Mouse (Mus musculus) intestine, embryonic 14.5 days (tissue): ENCODE measurements around the gene BC024978. TPM values are rescaled to one million over a fixed set of nuclear protein-coding genes. Genes with fewer than 3 reads are reported as not detected.

ENCODE experiments used
- ATAC-seq: fragments of 200-750 bp; cut with Nextera tagmentation; replicated peaks from 2 replicates; pipeline ENCODE4 v1.8.0; 2017; ENCODE audit warnings: low read depth, moderate number of reproducible peaks, moderate TSS enrichment, moderate library complexity; ENCODE audit not compliant: low FRiP score, low TSS enrichment
- DNase-seq: peaks from one replicate; pipeline ENCODE4 v3.0.0-alpha.2; 2018; ENCODE audit warnings: low spot score
- H3K27ac ChIP-seq: fragments of 300-500 bp; sonication (generic); 2 replicates; pipeline ENCODE4 v1.5.1; 2014; ENCODE audit warnings: low read depth, mild to moderate bottlenecking, control low read depth
- H3K27me3 ChIP-seq: fragments of 300-500 bp; sonication (generic); replicated peaks from 2 replicates; pipeline ENCODE4 v1.6.1; 2014; ENCODE audit warnings: low read length, control low read depth; ENCODE audit not compliant: control insufficient read depth, insufficient read depth
- H3K36me3 ChIP-seq: fragments of 300-500 bp; sonication (generic); 2 replicates; pipeline ENCODE4 v1.6.1; 2014; ENCODE audit warnings: low read length, control low read depth; ENCODE audit not compliant: control insufficient read depth, insufficient read depth
- H3K4me1 ChIP-seq: fragments of 300-500 bp; sonication (generic); replicated peaks from 2 replicates; pipeline ENCODE4 v1.6.1; 2014; ENCODE audit warnings: low read length, control low read depth, mixed read lengths; ENCODE audit not compliant: control insufficient read depth, insufficient read depth
- H3K4me2 ChIP-seq: fragments of 300-500 bp; sonication (generic); 2 replicates; pipeline ENCODE4 v1.6.1; 2014; ENCODE audit warnings: low read length
- H3K4me3 ChIP-seq: fragments of 300-500 bp; sonication (generic); 2 replicates; pipeline ENCODE4 v1.5.1; 2014; ENCODE audit warnings: low read depth, low read length, control low read depth, mixed read lengths
- H3K9ac ChIP-seq: fragments of 300-500 bp; sonication (generic); 2 replicates; pipeline ENCODE4 v1.6.1; 2014; ENCODE audit warnings: mild to moderate bottlenecking, low read length
- H3K9me3 ChIP-seq: fragments of 300-500 bp; sonication (generic); 2 replicates; pipeline ENCODE4 v1.6.1; 2016; ENCODE audit warnings: low read length, control low read depth; ENCODE audit not compliant: control insufficient read depth
- WGBS: fragments of 180-500 bp; shearing (Covaris S2); extraction: QIAGEN DNeasy Blood & Tissue Kit; methylation state at CpG from one replicate; pipeline ENCODE4 v1.1.7; 2014; 5-methylcytosine and 5-hydroxymethylcytosine counted together
- polyA plus RNA-seq: library from polyadenylated mRNA; unstranded; fragments of >200 nt; fragmentation: Nextera tagmentation; extraction: Ambion mirVana; gene quantifications from 2 replicates; pipeline ENCODE4 v1.2.1, GENCODE M21; 2014

Gene BC024978
- polyA plus RNA-seq, 1 experiment from 2014 or later: 4.6 TPM

DNA sequence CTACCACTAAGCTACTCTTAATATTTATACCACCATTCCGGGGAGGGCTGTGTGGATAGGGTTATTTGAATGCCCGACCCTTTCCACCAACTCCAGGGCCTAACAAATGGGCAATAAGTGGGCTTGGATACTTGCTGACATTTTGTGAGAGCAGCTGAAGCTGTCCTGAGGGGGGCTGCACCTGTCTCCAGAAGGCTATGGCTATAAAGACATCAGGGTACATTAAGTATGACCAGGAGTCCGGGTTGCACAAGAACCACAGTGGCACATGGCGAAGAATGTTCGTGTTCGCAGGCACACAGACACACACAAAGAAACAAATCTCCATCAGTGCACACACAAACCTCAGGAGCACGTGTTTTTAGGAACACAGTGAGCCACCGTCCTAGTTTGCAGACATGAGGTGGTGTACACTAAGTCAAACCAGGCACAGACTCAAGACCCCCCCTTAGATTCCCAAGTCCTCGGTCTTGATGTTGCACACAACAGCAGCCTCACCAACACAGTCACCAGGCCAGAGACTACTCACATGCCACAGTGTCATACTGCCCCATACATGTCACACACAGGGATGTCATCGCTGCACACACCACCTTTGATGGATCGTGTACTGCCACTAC is 28.0 kb upstream of the BC024978 start:
- peak overlapping the region; percentile 89 for H3K4me2 ChIP-seq
- peak overlapping the region; percentile 98; the same call in 1 of the 2 replicates for H3K27ac ChIP-seq
- H3K9ac ChIP-seq: peak overlapping the region; percentile 87; the same call in 1 of the 2 replicates
- H3K36me3 ChIP-seq: peaks cover 47% of the 10 kb centered on the region
- no peaks in the 10 kb centered on the region for H3K27me3 ChIP-seq
- H3K9me3 ChIP-seq: no peaks in the 10 kb centered on the region
- no peak for DNase-seq
- ATAC-seq: no peak
- peak overlapping the region; percentile 72 for H3K4me3 ChIP-seq
- H3K4me1 ChIP-seq: peaks cover 35% of the 10 kb centered on the region
- 74% methylated on average over 11 of the region's 11 CpGs for WGBS

- H3K9ac ChIP-seq: no peak overlapping the region
- no peak overlapping the region for H3K4me2 ChIP-seq
- H3K4me3 ChIP-seq: no peak overlapping the region
- ATAC-seq (no peak), DNase-seq (no peak)
- no peaks in the 10 kb centered on the region for H3K9me3 ChIP-seq
- 71% methylated on average over 4 of the region's 5 CpGs for WGBS
- H3K27me3 ChIP-seq: no peaks in the 10 kb centered on the region
- no peak overlapping the region for H3K27ac ChIP-seq
- peaks cover 29% of the 10 kb centered on the region for H3K4me1 ChIP-seq
- peaks cover 45% of the 10 kb centered on the region for H3K36me3 ChIP-seq
Measured at GRCm38 (mm10) chr7:27168371-27168770, 27.2 kb upstream of the BC024978 start.

- ATAC-seq: no peak
- Histone ChIP-seq H3K27ac (no peak overlapping the region), H3K36me3 (peaks cover 51% of the 10 kb centered on the region), H3K4me1 (peaks cover 4% of the 10 kb centered on the region; the same call in 1 of the 2 replicates), H3K27me3 (no peaks in the 10 kb centered on the region), H3K9me3 (no peaks in the 10 kb centered on the region), H3K9ac (no peak overlapping the region), H3K4me2 (no peak overlapping the region), H3K4me3 (no peak overlapping the region)
- no peak for DNase-seq
- WGBS: 84% methylated on average over 3 of the region's 3 CpGs
Measured at GRCm38 (mm10) chr7:27170981-27171380, 24.6 kb upstream of the BC024978 start.

DNA sequence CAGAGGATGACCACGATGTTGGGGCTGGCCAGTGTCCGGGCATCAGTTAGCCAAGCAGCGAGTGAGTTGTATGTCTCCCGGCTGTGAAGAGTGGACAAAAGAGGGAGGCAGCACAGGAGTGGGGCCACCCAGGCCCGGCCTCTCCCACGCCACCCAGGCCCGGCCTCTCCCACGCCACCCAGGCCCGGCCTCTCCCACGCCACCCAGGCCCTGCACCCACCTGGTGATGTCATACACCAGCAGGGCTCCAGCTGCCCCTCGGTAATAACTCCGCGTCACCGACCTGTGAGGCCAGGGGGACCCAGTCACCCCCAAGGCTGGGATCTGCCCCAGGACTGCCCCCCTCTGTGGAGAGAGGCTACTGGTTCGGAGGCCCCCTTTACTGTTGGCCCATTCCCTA is 21.1 kb upstream of the BC024978 start:
- no peak overlapping the region for H3K4me2 ChIP-seq
- no peaks in the 10 kb centered on the region for H3K27me3 ChIP-seq
- no peak for DNase-seq
- H3K36me3 ChIP-seq: peaks cover 48% of the 10 kb centered on the region
- H3K9me3 ChIP-seq: no peaks in the 10 kb centered on the region
- no peak for ATAC-seq
- 0 out of 2 replicates have a peak, but pooled peaks cover 3% of the 10 kb centered on the region for H3K4me1 ChIP-seq
- no peak overlapping the region for H3K4me3 ChIP-seq
- 92% methylated on average over 15 of the region's 15 CpGs for WGBS
- no peak overlapping the region for H3K9ac ChIP-seq
- no peak overlapping the region for H3K27ac ChIP-seq

GRCm38 (mm10) chr7:27174896-27175295 is 20.7 kb upstream of the BC024978 start:
- H3K36me3 ChIP-seq: peaks cover 48% of the 10 kb centered on the region
- ATAC-seq: no peak
- no peak overlapping the region for H3K27ac ChIP-seq
- H3K4me1 ChIP-seq: 0 out of 2 replicates have a peak, but pooled peaks cover 3% of the 10 kb centered on the region
- H3K27me3 ChIP-seq: no peaks in the 10 kb centered on the region
- H3K9me3 ChIP-seq: no peaks in the 10 kb centered on the region
- H3K4me3 ChIP-seq: no peak overlapping the region
- no peak overlapping the region for H3K9ac ChIP-seq
- no peak overlapping the region for H3K4me2 ChIP-seq
- WGBS: 95% methylated on average over 7 of the region's 7 CpGs
- DNase-seq: no peak

DNA sequence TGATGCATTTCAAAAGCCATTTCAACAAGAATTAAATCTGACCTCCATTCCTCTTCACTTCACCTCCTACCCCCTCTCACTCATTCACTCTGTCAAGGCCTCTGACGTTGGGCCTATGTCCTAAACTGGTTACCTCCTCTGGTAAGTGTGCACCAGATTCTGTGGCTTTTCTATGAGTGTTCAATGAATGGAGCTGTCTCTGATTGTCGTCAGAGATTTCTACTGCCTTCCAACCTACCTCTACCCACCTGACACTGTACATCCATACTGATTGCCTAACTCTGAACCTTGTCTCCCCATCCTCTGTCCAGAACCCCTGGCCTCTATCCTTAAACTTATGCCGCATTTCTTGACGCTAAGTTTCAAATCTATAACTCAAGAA is 17.6 kb upstream of the BC024978 start:
- H3K27ac ChIP-seq: peak overlapping the region; percentile 82
- no peak for DNase-seq
- H3K27me3 ChIP-seq: no peaks in the 10 kb centered on the region
- H3K4me1 ChIP-seq: 0 out of 2 replicates have a peak, but pooled peaks cover 10% of the 10 kb centered on the region
- peak overlapping the region; percentile 56 for H3K9ac ChIP-seq
- 18% methylated on average over 4 of the region's 4 CpGs for WGBS
- H3K4me3 ChIP-seq: peak overlapping the region; percentile 74
- H3K36me3 ChIP-seq: peaks cover 22% of the 10 kb centered on the region
- H3K9me3 ChIP-seq: no peaks in the 10 kb centered on the region
- ATAC-seq: no peak; the same call in 1 of the 2 replicates
- H3K4me2 ChIP-seq: peak overlapping the region; percentile 58

GRCm38 (mm10) chr7:27178324-27179216 is 17.0 kb upstream of the BC024978 start, which contains the start of gene Rab4b:
TSS of gene Rab4b (minus strand) at chr7:27178896.
- Histone ChIP-seq H3K4me1 (0 out of 2 replicates have a peak, but pooled peaks cover 10% of the 10 kb centered on the region), H3K9ac (peak within 1 kb of the TSS; percentile 56), H3K9me3 (no peaks in the 10 kb centered on the region), H3K36me3 (peaks cover 22% of the 10 kb centered on the region), H3K4me2 (peak within 1 kb of the TSS; percentile 58), H3K4me3 (peak within 1 kb of the TSS; percentile 74), H3K27ac (peak within 1 kb of the TSS; percentile 82), H3K27me3 (no peaks in the 10 kb centered on the region)
- under 1% methylated on average over 51 of the region's 53 CpGs for WGBS
- DNase-seq (peak; percentile 99), ATAC-seq (peak; percentile 97)

DNA sequence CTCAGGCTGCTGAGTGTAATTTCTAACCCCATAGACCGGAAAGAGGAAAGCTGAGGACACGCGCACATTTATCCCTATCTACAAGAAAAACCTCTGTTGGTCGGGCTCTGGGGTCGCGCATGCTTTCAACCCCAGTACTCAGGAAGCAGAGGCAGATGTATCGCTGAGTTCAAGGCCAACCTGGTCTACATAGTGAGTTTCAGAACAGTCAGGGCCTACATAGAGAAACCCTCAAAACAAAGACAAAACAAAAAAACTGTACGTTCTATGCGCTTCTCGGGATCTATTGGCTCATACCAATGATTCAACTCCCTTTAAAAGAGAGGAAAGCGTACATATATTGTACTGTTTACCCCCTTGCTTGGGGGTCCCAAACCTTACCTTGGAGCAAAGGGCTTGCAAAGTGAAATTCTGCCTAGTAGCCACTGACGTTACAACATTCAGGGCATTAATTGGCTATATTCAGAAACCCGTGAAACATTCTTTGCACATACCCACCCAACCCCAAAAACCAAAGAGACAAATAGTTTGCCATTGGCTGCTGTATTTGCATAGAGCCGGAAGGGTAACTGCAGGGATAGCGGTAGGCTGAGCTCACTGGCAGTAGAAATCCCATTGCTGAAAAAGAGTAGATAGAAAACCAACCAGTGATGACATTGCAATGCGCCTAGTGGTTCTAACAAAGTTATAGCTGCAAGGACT is 16.2 kb upstream of the BC024978 start:
- Histone ChIP-seq H3K4me3 (peak overlapping the region; percentile 28), H3K27ac (0 out of 2 replicates have a peak overlapping the region, but pooled peaks have one; percentile 2), H3K9ac (no peak overlapping the region), H3K4me1 (0 out of 2 replicates have a peak, but pooled peaks cover 10% of the 10 kb centered on the region), H3K36me3 (peaks cover 17% of the 10 kb centered on the region), H3K27me3 (no peaks in the 10 kb centered on the region), H3K9me3 (no peaks in the 10 kb centered on the region), H3K4me2 (peak overlapping the region; percentile 44)
- ATAC-seq (no peak), DNase-seq (no peak)
- 43% methylated on average over 16 of the region's 16 CpGs for WGBS
